Mouse (Mus musculus) ES-E14 (cell line): ENCODE results near the gene Errfi1. TPM values are rescaled to one million over a fixed set of nuclear protein-coding genes. Genes with fewer than 3 reads are reported as not detected.

Experiments
- DNase-seq: peaks from one replicate; pipeline ENCODE4 v3.0.0-alpha.2; 2013; ENCODE audit warnings: low read depth, low spot score
- H3K27ac ChIP-seq: 2 replicates; pipeline ENCODE4 v1.5.1; 2012; ENCODE audit warnings: low read depth, mild to moderate bottlenecking, low read length, moderate library complexity, mixed read lengths; ENCODE audit not compliant: poor library complexity, insufficient read depth, severe bottlenecking
- H3K36me3 ChIP-seq: 2 replicates; pipeline ENCODE4 v1.6.1; 2012; ENCODE audit warnings: mild to moderate bottlenecking, low read length, moderate library complexity, mixed read lengths; ENCODE audit not compliant: control insufficient read depth, poor library complexity, insufficient read depth, severe bottlenecking
- H3K4me1 ChIP-seq, 2 experiments: fragments of 150-350 bp in 1 of 2; sonication (generic) in 1 of 2; 2 replicates each; pipeline ENCODE4 v1.6.1; 2012; ENCODE audit warnings: low read length in 2 of 2, mild to moderate bottlenecking in 1 of 2, mixed read lengths in 1 of 2; ENCODE audit not compliant: control insufficient read depth in 2 of 2, insufficient read depth in 2 of 2, poor library complexity in 1 of 2
- H3K4me3 ChIP-seq, 2 experiments: fragments of 150-350 bp in 1 of 2; sonication (generic) in 1 of 2; 2 replicates each; pipeline ENCODE4 v1.5.1; 2012; ENCODE audit warnings: low read length in 2 of 2, low read depth in 1 of 2, mild to moderate bottlenecking in 1 of 2, mixed read lengths in 1 of 2; ENCODE audit not compliant: insufficient read depth in 1 of 2, poor library complexity in 1 of 2, severe bottlenecking in 1 of 2
- H3K9ac ChIP-seq: 2 replicates; pipeline ENCODE4 v1.6.1; 2012; ENCODE audit warnings: low read depth, mild to moderate bottlenecking, low read length, mixed read lengths; ENCODE audit not compliant: poor library complexity, insufficient read depth, severe bottlenecking
- H3K9me3 ChIP-seq: fragments of 150-350 bp; sonication (generic); 2 replicates; pipeline ENCODE4 v1.6.1; 2012; ENCODE audit warnings: low read depth, mild to moderate bottlenecking, low read length; ENCODE audit not compliant: control insufficient read depth, insufficient read depth
- CHD2 ChIP-seq: IDR thresholded peaks from 2 replicates; pipeline ENCODE4 v1.6.1; 2014; ENCODE audit warnings: mild to moderate bottlenecking, low read depth, low read length, inconsistent platforms
- HCFC1 ChIP-seq: IDR thresholded peaks from 2 replicates; pipeline ENCODE4 v1.6.1; 2012; ENCODE audit warnings: low read length, inconsistent platforms, borderline replicate concordance; ENCODE audit not compliant: insufficient read depth
- MAFK ChIP-seq: IDR thresholded peaks from 2 replicates; pipeline ENCODE4 v1.6.1; 2014; ENCODE audit warnings: mild to moderate bottlenecking, low read depth, low read length, inconsistent platforms; ENCODE audit not compliant: insufficient read depth
- ZC3H11A ChIP-seq: IDR thresholded peaks from 2 replicates; pipeline ENCODE4 v1.6.1; 2012; ENCODE audit warnings: low read depth, mild to moderate bottlenecking, inconsistent platforms, low read length, borderline replicate concordance
- ZNF384 ChIP-seq: IDR thresholded peaks from 2 replicates; pipeline ENCODE4 v1.6.1; 2012; ENCODE audit warnings: low read depth, low read length, inconsistent platforms
- in situ Hi-C, 2 experiments: fragments of 600-800 bp; cut with MboI; formaldehyde crosslinking; loops; one replicate each; pipeline ENCODE4 v1.15.1; 2025; ENCODE audit warnings: low sequenced_read_pairs in 2 of 2, inconsistent platforms in 1 of 2; ENCODE audit not compliant: unreplicated experiment in 2 of 2
- total RNA-seq: library from RNA; depleted of rRNA; stranded (reverse); fragments of 300-350 nt; gene quantifications from 2 replicates; pipeline ENCODE4 v1.2.3, GENCODE M21; 2012

Errfi1 gene
- total RNA-seq, 1 experiment = 38.0 TPM

DNA sequence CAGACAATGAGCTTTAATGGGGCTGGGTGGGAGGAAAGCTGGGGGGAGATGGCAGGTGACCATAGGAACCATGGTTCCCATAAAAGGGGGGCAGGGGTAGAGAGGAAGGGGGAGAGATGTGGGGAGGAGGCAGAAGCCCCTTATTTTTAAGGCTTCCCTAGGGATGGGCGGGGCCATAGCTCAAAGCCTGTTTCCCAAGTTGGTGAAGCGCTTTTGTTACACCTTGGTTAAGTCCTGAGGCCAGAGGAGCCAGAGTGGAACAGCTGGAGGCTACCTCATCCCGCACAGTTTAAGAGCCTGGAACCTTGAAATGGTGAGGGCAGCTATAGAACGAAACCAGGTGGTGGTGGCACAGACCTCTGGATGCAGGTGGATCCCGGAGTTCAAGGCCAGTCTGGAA is 34.2 kb downstream of the Errfi1 start:
- TF ChIP-seq ZC3H11A (no peak), CHD2 (no peak), MAFK (no peak), ZNF384 (no peak), HCFC1 (no peak)
- DNase-seq = no peak
- no peaks in the 10 kb centered on the region for H3K9me3 ChIP-seq
- H3K4me3 ChIP-seq = no peak overlapping the region
- no peaks in the 10 kb centered on the region for H3K36me3 ChIP-seq
- H3K4me1 ChIP-seq = peaks cover 6 to 20% of the 10 kb centered on the region in 2 experiments; a peak in 3 of 4 replicates
- H3K9ac ChIP-seq = no peak overlapping the region
- H3K27ac ChIP-seq = peak overlapping the region; percentile 74
- in situ Hi-C loops = loop anchor here in 1 of 2 experiments (25.0 kb wide), 1 partner anchor 226 kb away; the partner anchor contains the start of gene Slc45a1

DNA sequence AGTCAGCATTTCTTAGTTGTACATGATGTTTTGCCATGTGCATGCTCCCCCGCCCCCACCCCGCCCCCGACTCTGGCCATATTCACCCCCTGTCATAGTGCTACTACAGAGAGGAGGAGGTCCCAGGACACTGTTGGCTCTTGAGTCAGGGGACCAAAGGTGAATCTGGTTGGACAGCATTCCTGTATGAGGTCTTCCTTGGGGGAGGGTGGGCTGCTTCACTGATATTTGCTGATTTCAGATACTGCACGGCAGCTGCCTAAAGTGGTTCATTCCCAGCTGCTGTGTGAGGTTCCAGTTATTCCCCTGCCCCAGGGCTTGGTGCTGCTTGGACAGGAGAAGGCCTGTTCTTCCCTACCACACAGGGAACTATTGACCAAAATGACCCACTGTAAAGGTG is 34.8 kb downstream of the Errfi1 start:
- Histone ChIP-seq H3K27ac (peak overlapping the region; percentile 91), H3K9me3 (no peaks in the 10 kb centered on the region), H3K4me1 (peaks cover 6 to 24% of the 10 kb centered on the region in 2 experiments; a peak in 3 of 4 replicates), H3K4me3 (no peak overlapping the region), H3K9ac (no peak overlapping the region), H3K36me3 (no peaks in the 10 kb centered on the region)
- TF ChIP-seq ZNF384 (no peak), HCFC1 (no peak), MAFK (no peak), CHD2 (no peak), ZC3H11A (no peak)
- no peak for DNase-seq
- in situ Hi-C loops = loop anchor here in 1 of 2 experiments (25.0 kb wide), 1 partner anchor 226 kb away; the partner anchor contains the start of gene Slc45a1

DNA sequence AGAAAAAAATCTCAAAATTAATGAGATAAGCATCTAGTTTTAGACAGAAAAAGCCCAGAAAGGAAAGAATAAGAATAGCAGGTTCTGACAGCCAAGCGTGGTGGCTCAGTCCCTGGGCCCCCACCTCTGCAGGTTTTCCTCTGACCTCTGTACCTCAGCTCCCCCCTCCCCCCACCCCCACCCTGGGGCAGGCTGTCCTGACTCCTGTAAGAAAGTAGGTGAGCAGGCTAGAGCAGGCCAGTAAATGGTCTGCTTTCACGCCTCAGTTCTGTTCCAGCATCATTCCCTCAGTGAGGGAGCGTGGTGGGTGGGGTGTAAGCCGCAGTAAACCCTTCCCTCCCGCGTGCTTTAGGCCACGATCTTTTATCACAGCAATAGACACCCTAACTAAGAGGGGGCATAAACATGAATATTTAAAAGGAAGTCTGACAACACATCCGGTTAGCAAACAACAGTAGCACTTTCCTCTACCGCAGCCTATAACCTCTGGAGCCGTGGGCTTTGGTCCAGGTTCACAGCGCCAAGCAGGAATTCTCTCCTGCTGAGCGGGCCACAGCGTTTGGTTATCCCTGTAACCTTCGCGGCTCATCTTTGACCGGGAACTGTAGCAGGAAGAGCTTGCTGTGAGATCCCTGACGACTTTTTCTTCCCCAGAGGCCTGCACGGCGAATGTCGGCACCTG is 35.7 kb downstream of the Errfi1 start:
- DNase-seq = no peak
- H3K4me3 ChIP-seq = peak overlapping the region; percentile 31 to 36; a peak in 2 of 4 replicates
- peaks cover 6 to 28% of the 10 kb centered on the region in 2 experiments; a peak in 3 of 4 replicates for H3K4me1 ChIP-seq
- in situ Hi-C loops = loop anchor here in 1 of 2 experiments (25.0 kb wide), 1 partner anchor 227 kb away; the partner anchor contains the start of gene Slc45a1
- H3K9me3 ChIP-seq = no peaks in the 10 kb centered on the region
- H3K27ac ChIP-seq = peak overlapping the region; percentile 91
- peak overlapping the region; percentile 64 for H3K9ac ChIP-seq
- no peak for TF ChIP-seq MAFK
- no peak for TF ChIP-seq ZNF384
- TF ChIP-seq HCFC1 = no peak
- TF ChIP-seq ZC3H11A = no peak
- no peak for TF ChIP-seq CHD2
- H3K36me3 ChIP-seq = no peaks in the 10 kb centered on the region

DNA sequence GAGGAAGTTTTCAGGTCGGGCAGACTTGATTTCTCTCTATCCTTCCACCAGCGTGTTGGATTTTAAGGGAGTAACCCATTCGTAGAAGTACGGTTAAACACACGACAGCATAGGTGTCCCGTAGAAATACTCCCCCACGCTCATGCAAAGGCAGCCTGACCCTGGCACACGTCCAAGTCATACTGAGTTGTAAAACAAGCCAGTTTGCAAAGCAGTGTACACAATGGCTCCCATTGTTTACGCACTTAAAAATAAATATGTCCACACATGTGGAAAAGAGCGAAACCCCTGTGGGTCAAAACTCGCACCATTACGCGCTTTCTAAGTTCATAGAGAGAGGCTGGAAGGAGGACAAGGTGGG is 36.2 kb downstream of the Errfi1 start:
- peaks cover 6 to 31% of the 10 kb centered on the region in 2 experiments; a peak in 3 of 4 replicates for H3K4me1 ChIP-seq
- H3K27ac ChIP-seq = peak overlapping the region; percentile 91
- in situ Hi-C loops = loop anchor here in 1 of 2 experiments (25.0 kb wide), 1 partner anchor 228 kb away; the partner anchor contains the start of gene Slc45a1
- no peaks in the 10 kb centered on the region for H3K9me3 ChIP-seq
- peak overlapping the region; percentile 64; the same call in 1 of the 2 replicates for H3K9ac ChIP-seq
- TF ChIP-seq HCFC1 (no peak), ZC3H11A (no peak), MAFK (no peak), CHD2 (no peak), ZNF384 (no peak)
- no peak for DNase-seq
- no peaks in the 10 kb centered on the region for H3K36me3 ChIP-seq
- H3K4me3 ChIP-seq = peak overlapping the region; percentile 31 to 36; a peak in 2 of 4 replicates
